Mouse (Mus musculus) stomach, embryonic 14.5 days (tissue): ENCODE measurements around the gene Saxo1. TPM values are rescaled to one million over a fixed set of nuclear protein-coding genes. Genes with fewer than 3 reads are reported as not detected.
A peak's percentile ranks its signal among the peaks of the same experiment; 100 is the strongest.

Source experiments
- ATAC-seq: fragments of 200-750 bp; cut with Nextera tagmentation; 2 replicates; pipeline ENCODE4 v1.8.0; 2017; ENCODE audit warnings: low read depth, moderate TSS enrichment; ENCODE audit not compliant: insufficient number of reproducible peaks, insufficient read depth, low FRiP score
- H3K27ac ChIP-seq: fragments of 300-500 bp; sonication (generic); 2 replicates; pipeline ENCODE4 v1.5.1; 2014; ENCODE audit warnings: mild to moderate bottlenecking, low read length, moderate library complexity, mixed read lengths
- H3K27me3 ChIP-seq: fragments of 300-500 bp; sonication (generic); 2 replicates; pipeline ENCODE4 v1.6.1; 2014; ENCODE audit warnings: low read length, control low read depth, mixed read lengths; ENCODE audit not compliant: control insufficient read depth, insufficient read depth
- H3K36me3 ChIP-seq: fragments of 300-500 bp; sonication (generic); 2 replicates; pipeline ENCODE4 v1.6.1; 2014; ENCODE audit warnings: mild to moderate bottlenecking, control low read depth, low read length, moderate library complexity, mixed read lengths; ENCODE audit not compliant: control insufficient read depth, insufficient read depth
- H3K4me1 ChIP-seq: fragments of 300-500 bp; sonication (generic); 2 replicates; pipeline ENCODE4 v1.6.1; 2014; ENCODE audit warnings: low read length, control low read depth, mixed read lengths; ENCODE audit not compliant: control insufficient read depth, insufficient read depth
- H3K4me2 ChIP-seq: fragments of 300-500 bp; sonication (generic); replicated peaks from 2 replicates; pipeline ENCODE4 v1.6.1; 2014; ENCODE audit warnings: low read depth, low read length, control low read depth
- H3K4me3 ChIP-seq: fragments of 300-500 bp; sonication (generic); 2 replicates; pipeline ENCODE4 v1.5.1; 2014; ENCODE audit warnings: low read depth, low read length, control low read depth
- H3K9ac ChIP-seq: fragments of 300-500 bp; sonication (generic); replicated peaks from 2 replicates; pipeline ENCODE4 v1.6.1; 2014; ENCODE audit warnings: low read depth, mild to moderate bottlenecking, control low read depth, low read length, moderate library complexity, mixed read lengths
- H3K9me3 ChIP-seq: fragments of 300-500 bp; sonication (generic); 2 replicates; pipeline ENCODE4 v1.6.1; 2016; ENCODE audit warnings: low read depth, low read length, control low read depth; ENCODE audit not compliant: control insufficient read depth
- WGBS: fragments of 180-500 bp; shearing (Covaris S2); extraction: QIAGEN DNeasy Blood & Tissue Kit; methylation state at CpG from one replicate; pipeline ENCODE4 v1.1.7; 2014; 5-methylcytosine and 5-hydroxymethylcytosine counted together
- polyA plus RNA-seq: library from polyadenylated mRNA; unstranded; fragments of >200 nt; fragmentation: Nextera tagmentation; extraction: Ambion mirVana; gene quantifications from 2 replicates; pipeline ENCODE4 v1.2.1, GENCODE M21; 2014

Saxo1 gene
- polyA plus RNA-seq, 1 experiment from 2014 or later: not detected

DNA sequence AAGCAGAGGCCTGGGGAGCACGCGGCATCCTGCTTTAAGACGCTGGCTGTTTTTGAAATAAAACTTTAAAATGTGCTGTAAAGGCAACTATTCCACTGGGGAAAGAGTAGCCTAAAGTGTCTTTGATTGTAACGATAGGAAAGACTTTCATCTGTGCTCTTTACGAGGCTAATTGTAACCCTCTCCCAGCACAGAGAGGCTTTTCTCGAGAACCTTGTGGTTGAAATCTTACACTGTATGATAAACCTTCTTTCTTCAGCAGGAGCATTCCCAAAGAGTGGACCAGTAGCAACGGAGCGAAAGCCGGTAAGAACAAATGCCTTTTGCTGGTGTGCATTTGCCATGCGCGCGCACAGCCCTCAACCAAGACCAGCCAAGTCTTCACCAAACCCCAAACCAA, 37.4 kb downstream of the Saxo1 start:
- H3K27ac ChIP-seq: no peak overlapping the region
- H3K4me1 ChIP-seq: no peaks in the 10 kb centered on the region
- H3K4me3 ChIP-seq: no peak overlapping the region
- no peaks in the 10 kb centered on the region for H3K27me3 ChIP-seq
- no peaks in the 10 kb centered on the region for H3K9me3 ChIP-seq
- H3K4me2 ChIP-seq: no peak overlapping the region
- no peak overlapping the region for H3K9ac ChIP-seq
- no peak for ATAC-seq
- 88% methylated on average over 12 of the region's 12 CpGs for WGBS
- no peaks in the 10 kb centered on the region for H3K36me3 ChIP-seq

GRCm38 (mm10) chr4:86519953-86520352, 38.2 kb downstream of the Saxo1 start:
- Histone ChIP-seq H3K36me3 (no peaks in the 10 kb centered on the region), H3K4me3 (no peak overlapping the region), H3K4me2 (no peak overlapping the region), H3K27ac (no peak overlapping the region), H3K27me3 (no peaks in the 10 kb centered on the region), H3K4me1 (no peaks in the 10 kb centered on the region), H3K9ac (no peak overlapping the region), H3K9me3 (no peaks in the 10 kb centered on the region)
- ATAC-seq: no peak
- WGBS: 61% methylated on average over 6 of the region's 6 CpGs

DNA sequence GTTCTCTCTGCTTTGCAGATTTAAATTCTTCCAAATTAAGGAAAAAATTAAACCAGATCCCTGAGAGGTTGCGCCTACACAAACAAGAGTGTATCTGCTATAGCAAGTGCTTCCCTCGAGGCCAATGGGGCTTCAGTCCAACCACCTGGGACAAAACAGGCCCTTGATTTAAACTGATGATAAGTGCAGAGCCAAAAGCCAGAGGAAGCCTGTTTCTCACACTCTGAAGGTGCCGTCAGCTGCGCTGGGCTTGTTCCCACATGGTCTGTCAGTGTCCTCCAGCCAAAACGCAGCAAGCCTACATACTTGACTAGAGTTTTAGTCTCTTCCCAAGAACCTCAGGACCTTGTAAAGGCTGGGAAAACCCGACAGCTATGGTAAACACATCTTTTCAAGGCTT, 53.5 kb downstream of the Saxo1 start:
- H3K4me2 ChIP-seq: no peak overlapping the region
- H3K27ac ChIP-seq: no peak overlapping the region
- ATAC-seq: no peak
- no peaks in the 10 kb centered on the region for H3K27me3 ChIP-seq
- no peaks in the 10 kb centered on the region for H3K4me1 ChIP-seq
- no peaks in the 10 kb centered on the region for H3K9me3 ChIP-seq
- 62% methylated on average over 6 of the region's 6 CpGs for WGBS
- H3K4me3 ChIP-seq: no peak overlapping the region
- H3K9ac ChIP-seq: no peak overlapping the region
- H3K36me3 ChIP-seq: no peaks in the 10 kb centered on the region

- no peaks in the 10 kb centered on the region for H3K9me3 ChIP-seq
- no peak overlapping the region for H3K4me3 ChIP-seq
- H3K9ac ChIP-seq: no peak overlapping the region
- no peaks in the 10 kb centered on the region for H3K36me3 ChIP-seq
- H3K27ac ChIP-seq: no peak overlapping the region
- H3K4me1 ChIP-seq: 0 out of 2 replicates have a peak, but pooled peaks cover 3% of the 10 kb centered on the region
- 97% methylated on average over 1 of the region's 1 CpGs for WGBS
- H3K27me3 ChIP-seq: no peaks in the 10 kb centered on the region
- ATAC-seq: no peak
- H3K4me2 ChIP-seq: no peak overlapping the region
Observed at GRCm38 (mm10) chr4:86499561-86499960, 58.6 kb downstream of the Saxo1 start.

- Histone ChIP-seq H3K9me3 (no peaks in the 10 kb centered on the region), H3K4me1 (0 out of 2 replicates have a peak, but pooled peaks cover 3% of the 10 kb centered on the region), H3K36me3 (no peaks in the 10 kb centered on the region), H3K9ac (no peak overlapping the region), H3K27me3 (no peaks in the 10 kb centered on the region), H3K4me3 (no peak overlapping the region), H3K4me2 (no peak overlapping the region), H3K27ac (no peak overlapping the region)
- 23% methylated on average over 5 of the region's 5 CpGs for WGBS
- peak; percentile 89; the same call in 1 of the 2 replicates for ATAC-seq
Observed at GRCm38 (mm10) chr4:86498754-86499153, 59.4 kb downstream of the Saxo1 start.

DNA sequence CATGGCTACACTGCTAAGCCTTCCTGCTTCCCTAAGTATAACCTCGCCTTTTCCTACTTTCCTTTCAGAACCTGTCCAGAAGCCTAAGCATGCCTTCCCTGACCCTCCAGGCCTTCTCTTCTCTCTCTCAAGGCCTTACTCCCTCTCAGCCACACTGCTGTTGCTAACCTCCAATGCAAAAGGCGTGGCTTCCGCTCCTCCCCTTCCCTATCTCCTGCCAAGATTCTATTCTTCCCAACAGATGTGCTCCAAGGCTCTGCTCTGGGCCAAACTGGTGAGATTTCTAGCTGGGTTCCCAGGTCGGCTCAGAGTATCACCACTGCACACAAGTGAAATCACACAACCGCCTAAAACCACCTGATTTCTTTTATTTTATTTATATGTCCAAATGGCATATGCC, 69.0 kb downstream of the Saxo1 start:
- H3K4me3 ChIP-seq: no peak overlapping the region
- H3K27me3 ChIP-seq: no peaks in the 10 kb centered on the region
- no peaks in the 10 kb centered on the region for H3K36me3 ChIP-seq
- ATAC-seq: 0 out of 2 replicates have a peak, but pooled peaks have one; percentile 28
- H3K4me2 ChIP-seq: no peak overlapping the region
- 80% methylated on average over 5 of the region's 5 CpGs for WGBS
- no peak overlapping the region for H3K9ac ChIP-seq
- H3K27ac ChIP-seq: no peak overlapping the region
- H3K9me3 ChIP-seq: no peaks in the 10 kb centered on the region
- H3K4me1 ChIP-seq: 0 out of 2 replicates have a peak, but pooled peaks cover 7% of the 10 kb centered on the region

GRCm38 (mm10) chr4:86486901-86487300, 71.2 kb downstream of the Saxo1 start:
- H3K4me3 ChIP-seq: no peak overlapping the region
- no peaks in the 10 kb centered on the region for H3K36me3 ChIP-seq
- no peak for ATAC-seq
- H3K4me1 ChIP-seq: 0 out of 2 replicates have a peak, but pooled peaks cover 7% of the 10 kb centered on the region
- H3K9ac ChIP-seq: no peak overlapping the region
- no peaks in the 10 kb centered on the region for H3K9me3 ChIP-seq
- H3K4me2 ChIP-seq: no peak overlapping the region
- WGBS: 85% methylated on average over 2 of the region's 2 CpGs
- H3K27ac ChIP-seq: no peak overlapping the region
- no peaks in the 10 kb centered on the region for H3K27me3 ChIP-seq

DNA sequence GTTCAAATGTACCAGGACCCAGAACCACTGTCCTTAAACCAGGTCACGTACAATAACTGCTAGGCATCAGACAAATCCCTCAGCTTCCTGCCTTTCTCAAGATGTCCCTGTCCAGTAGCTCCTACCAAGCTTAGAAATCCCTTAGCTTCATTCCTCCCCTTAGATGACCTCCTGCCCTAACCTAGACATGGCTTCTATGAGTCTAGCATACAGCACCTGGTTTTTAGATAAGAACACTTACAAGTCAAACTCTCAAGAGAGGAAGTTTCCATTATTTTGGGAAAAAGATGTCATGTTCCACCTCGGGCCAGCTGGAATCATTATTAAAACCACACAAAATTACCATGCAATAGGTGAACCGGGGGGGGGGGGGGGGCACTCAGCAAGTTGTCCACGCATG, 71.6 kb downstream of the Saxo1 start:
- WGBS: 90% methylated on average over 4 of the region's 4 CpGs
- Histone ChIP-seq H3K27me3 (no peaks in the 10 kb centered on the region), H3K4me3 (no peak overlapping the region), H3K4me2 (no peak overlapping the region), H3K36me3 (no peaks in the 10 kb centered on the region), H3K9ac (no peak overlapping the region), H3K27ac (no peak overlapping the region), H3K9me3 (no peaks in the 10 kb centered on the region), H3K4me1 (0 out of 2 replicates have a peak, but pooled peaks cover 7% of the 10 kb centered on the region)
- ATAC-seq: no peak

DNA sequence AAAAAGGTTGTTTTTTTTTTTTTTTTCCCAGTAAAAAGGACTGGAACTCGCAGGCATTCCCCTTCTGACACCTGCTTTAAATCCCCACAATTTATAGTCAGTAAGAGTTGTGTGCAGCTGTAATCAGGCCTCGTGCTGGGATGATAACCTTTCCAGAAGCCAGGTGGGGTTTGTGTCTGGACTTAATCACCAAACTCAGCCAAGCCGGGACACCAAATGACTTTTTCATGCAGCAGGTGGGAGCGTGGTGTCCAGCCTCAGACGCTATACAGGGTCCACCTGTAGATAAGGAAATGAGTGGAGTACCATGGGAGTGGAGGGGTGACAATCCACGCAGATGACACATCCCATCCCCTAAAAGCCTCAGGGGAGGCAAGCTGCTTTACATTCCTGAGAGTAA, 73.1 kb downstream of the Saxo1 start:
- no peak for ATAC-seq
- H3K27ac ChIP-seq: no peak overlapping the region
- 0 out of 2 replicates have a peak, but pooled peaks cover 7% of the 10 kb centered on the region for H3K4me1 ChIP-seq
- no peak overlapping the region for H3K9ac ChIP-seq
- no peaks in the 10 kb centered on the region for H3K36me3 ChIP-seq
- no peaks in the 10 kb centered on the region for H3K27me3 ChIP-seq
- WGBS: 35% methylated on average over 6 of the region's 6 CpGs
- no peak overlapping the region for H3K4me3 ChIP-seq
- H3K9me3 ChIP-seq: no peaks in the 10 kb centered on the region
- H3K4me2 ChIP-seq: no peak overlapping the region
